Mouse (Mus musculus): ENCODE results near the gene Ptprn2.

Gene Ptprn2

DNA sequence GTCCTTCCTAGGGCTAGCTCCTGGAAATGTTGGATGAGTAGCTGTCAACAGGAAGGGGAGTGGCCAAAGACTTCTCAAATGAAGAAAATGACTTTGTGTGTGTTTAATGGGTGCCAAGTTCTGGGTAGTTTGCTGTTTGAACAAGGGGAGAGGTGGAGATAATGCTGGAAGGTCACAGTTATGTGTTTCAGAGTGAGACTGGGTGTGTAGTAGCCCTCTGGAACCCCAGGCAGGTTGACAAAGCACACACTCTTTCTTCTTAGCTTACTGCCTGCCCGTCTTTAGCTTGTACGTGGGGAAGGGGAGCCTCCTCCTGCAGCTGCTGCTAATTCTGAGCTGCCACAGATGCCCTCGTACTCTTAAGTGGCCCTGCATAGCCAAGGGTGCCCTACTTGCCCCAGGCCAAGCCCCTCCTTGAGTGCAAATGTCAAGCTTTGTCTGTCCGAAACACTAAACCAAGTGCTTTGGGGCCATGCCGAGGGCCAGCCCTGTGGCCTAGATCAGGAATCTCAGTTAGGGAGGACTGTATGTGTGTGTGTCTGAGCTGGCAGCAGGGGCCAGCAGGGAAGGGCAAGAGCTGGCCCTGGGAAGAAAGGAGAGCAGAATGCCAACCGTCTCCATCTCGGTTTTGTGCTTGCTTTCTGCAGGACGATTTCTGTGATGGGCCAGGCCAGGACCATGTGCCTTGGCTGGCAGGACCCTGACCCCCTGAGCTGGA is 95.5 kb downstream of the Ptprn2 start:
- in situ Hi-C loops (cut with MboI; ENCODE audit: low pct_unique_long_range_greater_than_20kb in 1 of 2, low sequenced_read_pairs in 2 of 2, unreplicated experiment in 1 of 2), result no loop called here

DNA sequence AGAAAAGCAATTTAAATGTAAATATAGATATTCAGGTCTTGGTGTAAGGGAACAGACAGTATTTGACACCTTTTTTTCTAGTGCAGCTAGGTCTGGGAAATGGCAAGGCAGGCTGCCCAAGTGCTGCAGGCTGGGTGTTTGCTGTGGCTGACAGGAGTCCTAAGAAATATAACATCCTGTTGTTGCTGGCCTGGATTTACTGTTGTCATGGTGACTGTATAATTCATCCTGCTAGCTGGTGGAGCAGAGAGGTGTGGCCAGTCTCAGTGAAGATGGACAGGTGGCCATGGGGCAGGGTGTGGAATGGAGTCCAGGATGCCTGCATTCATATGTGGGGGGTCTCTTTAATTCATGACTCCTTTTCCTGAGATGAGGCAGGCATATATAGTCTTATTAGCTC is 96.3 kb downstream of the Ptprn2 start:
- in situ Hi-C loops (cut with MboI; ENCODE audit: low pct_unique_long_range_greater_than_20kb in 1 of 2, low sequenced_read_pairs in 2 of 2, unreplicated experiment in 1 of 2), result no loop called here

DNA sequence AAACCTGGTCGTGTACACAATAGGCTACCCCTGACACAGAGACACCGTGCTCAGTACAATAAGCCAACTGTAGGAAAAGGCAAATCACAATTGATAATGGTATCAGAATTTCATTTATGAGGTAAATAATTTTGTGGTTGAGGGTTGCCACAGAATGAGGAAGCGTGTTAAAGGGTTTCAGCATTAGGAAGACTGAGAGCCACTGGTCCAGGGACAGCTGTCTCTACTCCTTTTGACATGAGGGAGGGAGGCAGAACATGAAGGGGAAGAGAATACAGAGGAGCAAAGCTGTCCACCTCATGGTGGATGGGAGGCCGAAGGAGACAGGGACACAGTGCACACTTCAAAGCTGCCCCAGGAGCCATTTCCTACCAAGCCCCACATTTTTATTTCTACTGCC is 97.3 kb downstream of the Ptprn2 start:
- in situ Hi-C loops (cut with MboI; ENCODE audit: low pct_unique_long_range_greater_than_20kb in 1 of 2, low sequenced_read_pairs in 2 of 2, unreplicated experiment in 1 of 2), result no loop called here

DNA sequence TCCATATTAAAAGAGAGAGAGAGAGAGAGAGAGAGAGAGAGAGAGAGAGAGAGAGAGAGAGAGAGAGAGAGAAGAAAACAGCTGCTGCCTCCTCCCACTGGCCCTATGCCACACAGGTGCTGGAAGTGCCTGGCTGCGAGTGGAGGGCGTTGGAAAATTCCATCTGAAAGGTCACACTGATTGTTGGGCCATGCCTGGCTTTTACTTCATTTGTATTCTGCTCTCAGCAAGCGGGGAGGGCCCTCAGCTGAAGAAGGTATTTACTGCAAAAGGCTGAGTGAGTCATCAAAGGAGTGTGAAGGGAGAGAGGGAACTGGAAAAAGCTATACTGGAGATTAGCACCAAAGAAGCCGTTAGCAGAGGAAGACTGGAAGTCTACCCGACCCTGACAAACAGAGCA is 99.5 kb downstream of the Ptprn2 start:
- in situ Hi-C loops (cut with MboI; ENCODE audit: low pct_unique_long_range_greater_than_20kb in 1 of 2, low sequenced_read_pairs in 2 of 2, unreplicated experiment in 1 of 2), result no loop called here

DNA sequence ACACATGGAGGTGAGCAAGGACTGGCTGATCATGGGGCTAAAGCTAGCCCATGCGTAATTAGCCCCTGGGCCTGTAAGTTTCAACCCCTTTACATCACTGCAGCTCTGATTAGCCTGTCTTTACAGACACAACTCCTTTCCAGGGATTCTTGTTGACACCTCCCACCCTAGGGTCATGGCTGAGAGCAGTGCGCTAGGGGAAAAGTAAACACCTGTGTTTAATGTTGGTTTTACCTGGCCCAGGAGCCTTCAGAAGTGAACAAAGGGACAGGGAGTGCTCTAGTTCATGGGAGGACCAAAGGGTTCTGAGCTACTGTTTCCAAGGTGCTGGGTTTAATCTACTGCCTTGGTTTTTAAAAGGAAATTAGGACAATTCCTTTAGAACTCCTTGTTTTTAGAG is 100.6 kb downstream of the Ptprn2 start:
- in situ Hi-C loops (cut with MboI; ENCODE audit: low pct_unique_long_range_greater_than_20kb in 1 of 2, low sequenced_read_pairs in 2 of 2, unreplicated experiment in 1 of 2), result no loop called here

DNA sequence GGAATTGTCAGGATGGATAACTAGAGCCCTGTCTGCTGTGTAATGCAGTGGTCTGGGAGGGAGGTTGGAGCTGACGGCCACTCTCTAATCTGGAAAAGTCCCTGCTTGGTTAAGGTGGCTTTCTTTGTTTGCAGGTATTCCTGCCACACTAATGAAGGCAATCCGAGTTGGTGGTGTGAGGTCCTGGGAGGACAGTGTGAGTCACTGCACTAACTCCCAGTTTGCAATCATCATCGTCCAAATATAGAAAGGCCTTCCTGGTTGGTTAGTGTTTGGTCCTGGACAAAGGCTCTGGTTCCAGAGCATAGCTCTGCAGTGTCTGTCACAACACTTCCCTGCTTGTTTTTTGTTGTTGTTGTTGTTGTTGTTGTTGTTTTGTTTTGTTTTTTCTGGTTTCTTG is 102.0 kb downstream of the Ptprn2 start:
- in situ Hi-C loops (cut with MboI; ENCODE audit: low pct_unique_long_range_greater_than_20kb in 1 of 2, low sequenced_read_pairs in 2 of 2, unreplicated experiment in 1 of 2), result no loop called here

DNA sequence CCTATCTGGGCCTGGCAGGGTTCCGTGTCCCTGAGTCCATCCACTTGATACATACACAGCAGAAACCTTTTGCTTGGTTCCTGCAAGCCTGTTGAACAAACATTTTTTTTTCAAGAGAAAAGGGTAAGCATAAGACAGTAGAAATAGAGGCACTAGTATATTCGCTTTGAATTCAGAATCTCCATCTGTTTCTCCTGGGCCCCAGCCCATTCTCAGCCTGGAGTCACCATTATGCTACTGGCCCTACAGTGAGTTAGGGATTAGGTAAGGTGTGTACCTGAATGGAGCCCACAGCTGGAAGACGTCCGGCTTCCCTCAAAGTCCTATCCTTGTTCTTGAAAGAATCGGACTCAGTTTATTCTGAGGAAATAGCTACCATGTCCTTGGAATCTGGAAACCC is 104.6 kb downstream of the Ptprn2 start:
- in situ Hi-C loops (cut with MboI; ENCODE audit: low pct_unique_long_range_greater_than_20kb in 1 of 2, low sequenced_read_pairs in 2 of 2, unreplicated experiment in 1 of 2), result no loop called here

DNA sequence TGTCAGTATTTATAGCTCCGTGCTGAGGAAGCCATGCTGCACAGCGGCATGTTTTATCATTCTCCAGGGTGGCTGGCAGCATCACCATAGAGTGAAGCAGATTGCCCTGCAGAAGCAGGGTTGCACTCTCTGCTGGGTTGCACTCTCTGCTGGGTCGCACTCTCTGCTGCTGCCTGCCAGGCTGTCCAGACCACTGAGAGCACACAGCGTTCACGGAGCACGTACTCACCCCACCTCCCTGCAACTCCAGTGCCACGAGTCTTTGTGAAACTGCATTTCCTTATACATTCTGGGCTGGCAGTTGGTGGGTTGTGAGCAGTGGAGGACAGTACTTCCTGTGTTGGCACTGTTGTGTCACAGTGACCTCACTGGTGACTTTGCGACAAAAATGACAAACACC is 108.9 kb downstream of the Ptprn2 start:
- in situ Hi-C loops (cut with MboI; ENCODE audit: low pct_unique_long_range_greater_than_20kb in 1 of 2, low sequenced_read_pairs in 2 of 2, unreplicated experiment in 1 of 2), result no loop called here

DNA sequence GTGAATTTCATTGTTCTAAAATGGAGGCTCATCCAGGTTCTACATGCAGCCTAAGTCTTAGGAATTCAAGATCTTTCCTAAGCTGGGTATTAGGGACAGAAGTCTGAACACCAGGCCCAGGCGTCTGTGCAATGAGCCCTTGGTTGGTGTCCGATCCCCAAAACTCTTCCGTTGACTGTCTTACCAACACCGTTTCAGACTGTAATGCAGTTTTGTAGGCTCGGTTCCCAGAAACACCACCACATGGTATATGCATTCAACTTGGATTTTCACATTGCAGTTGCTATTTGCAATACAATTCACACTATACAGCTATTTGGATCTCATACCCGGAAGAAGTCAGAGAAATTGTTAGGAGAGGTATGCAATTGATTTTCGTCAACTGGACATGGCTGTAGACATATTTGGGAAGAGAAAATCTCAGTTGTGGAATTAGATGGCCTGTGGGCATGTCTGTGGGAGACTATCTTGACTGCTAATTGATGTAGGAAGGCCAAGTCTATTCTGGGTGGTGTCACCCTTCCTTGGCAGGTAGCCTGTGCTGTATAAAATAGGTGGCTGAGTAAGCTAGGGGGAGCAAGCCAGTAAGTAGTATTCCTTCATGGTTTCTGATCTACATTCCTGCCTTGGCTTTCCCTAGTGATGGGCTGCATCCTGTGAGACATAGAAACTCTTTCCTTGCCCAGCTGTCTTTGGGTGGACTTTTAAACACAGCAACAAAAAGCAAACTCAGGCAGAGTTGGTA is 109.5 kb downstream of the Ptprn2 start:
- in situ Hi-C loops (cut with MboI; ENCODE audit: low pct_unique_long_range_greater_than_20kb in 1 of 2, low sequenced_read_pairs in 2 of 2, unreplicated experiment in 1 of 2), result no loop called here

DNA sequence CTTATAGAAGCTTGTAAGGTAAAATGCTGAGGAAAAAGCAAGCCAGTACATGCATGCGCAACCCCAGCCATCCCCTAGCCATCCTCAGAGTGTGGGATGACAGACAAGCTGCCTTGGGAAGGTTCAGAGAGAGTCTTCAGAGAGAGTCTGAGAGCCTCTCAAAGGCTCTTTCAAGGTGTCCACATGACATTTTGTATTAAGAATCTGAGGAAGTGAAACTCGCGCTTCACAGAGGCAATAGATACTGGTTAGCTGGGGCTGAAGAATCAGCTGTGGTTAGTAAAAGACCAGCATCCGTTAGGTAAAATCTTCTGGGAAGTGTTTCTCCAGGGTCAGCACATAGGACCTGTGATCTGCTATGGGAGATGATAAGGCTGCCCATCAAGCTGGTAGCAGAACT is 110.2 kb downstream of the Ptprn2 start:
- in situ Hi-C loops (cut with MboI; ENCODE audit: low pct_unique_long_range_greater_than_20kb in 1 of 2, low sequenced_read_pairs in 2 of 2, unreplicated experiment in 1 of 2), result no loop called here

DNA sequence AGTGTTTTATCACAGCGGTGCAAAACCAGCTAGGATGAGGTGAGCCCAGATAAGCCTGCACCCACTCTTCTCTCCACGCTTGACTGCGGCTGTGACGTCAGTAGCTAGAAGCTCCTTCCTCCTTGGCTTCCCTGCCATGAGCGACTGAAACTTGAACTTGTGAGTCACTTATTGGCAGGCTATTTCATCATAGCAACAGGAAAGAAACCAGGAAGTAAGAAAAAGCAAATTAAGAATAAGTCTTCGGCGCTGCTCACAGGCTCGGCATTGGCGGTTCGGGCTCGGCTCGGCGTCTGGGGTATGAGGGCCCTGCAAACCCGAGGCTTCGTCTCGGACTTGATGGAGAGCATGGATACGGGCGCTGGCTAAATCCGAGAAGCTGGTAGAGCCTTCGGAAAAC is 111.5 kb downstream of the Ptprn2 start:
- in situ Hi-C loops (cut with MboI; ENCODE audit: low pct_unique_long_range_greater_than_20kb in 1 of 2, low sequenced_read_pairs in 2 of 2, unreplicated experiment in 1 of 2), result no loop called here

DNA sequence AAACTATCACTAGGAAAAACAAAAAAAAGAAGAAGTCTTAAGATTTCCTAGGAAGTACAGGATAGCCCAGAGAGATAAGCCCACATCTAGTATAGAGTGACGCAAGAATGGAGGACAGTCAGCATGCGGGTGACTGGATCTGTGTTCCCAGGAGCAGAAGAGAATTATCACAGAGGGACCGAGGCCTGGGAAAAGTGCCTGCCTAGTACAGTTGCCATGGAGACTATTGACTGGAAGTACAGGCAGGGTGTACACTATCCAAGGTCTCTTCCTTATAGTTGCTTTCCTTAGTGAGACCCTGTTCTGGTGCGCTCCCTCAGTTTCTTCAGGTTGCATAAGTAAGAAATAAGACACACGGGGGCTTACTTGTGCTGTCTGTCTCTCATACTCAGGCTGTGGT is 112.2 kb downstream of the Ptprn2 start:
- in situ Hi-C loops (cut with MboI; ENCODE audit: low pct_unique_long_range_greater_than_20kb in 1 of 2, low sequenced_read_pairs in 2 of 2, unreplicated experiment in 1 of 2), result no loop called here

DNA sequence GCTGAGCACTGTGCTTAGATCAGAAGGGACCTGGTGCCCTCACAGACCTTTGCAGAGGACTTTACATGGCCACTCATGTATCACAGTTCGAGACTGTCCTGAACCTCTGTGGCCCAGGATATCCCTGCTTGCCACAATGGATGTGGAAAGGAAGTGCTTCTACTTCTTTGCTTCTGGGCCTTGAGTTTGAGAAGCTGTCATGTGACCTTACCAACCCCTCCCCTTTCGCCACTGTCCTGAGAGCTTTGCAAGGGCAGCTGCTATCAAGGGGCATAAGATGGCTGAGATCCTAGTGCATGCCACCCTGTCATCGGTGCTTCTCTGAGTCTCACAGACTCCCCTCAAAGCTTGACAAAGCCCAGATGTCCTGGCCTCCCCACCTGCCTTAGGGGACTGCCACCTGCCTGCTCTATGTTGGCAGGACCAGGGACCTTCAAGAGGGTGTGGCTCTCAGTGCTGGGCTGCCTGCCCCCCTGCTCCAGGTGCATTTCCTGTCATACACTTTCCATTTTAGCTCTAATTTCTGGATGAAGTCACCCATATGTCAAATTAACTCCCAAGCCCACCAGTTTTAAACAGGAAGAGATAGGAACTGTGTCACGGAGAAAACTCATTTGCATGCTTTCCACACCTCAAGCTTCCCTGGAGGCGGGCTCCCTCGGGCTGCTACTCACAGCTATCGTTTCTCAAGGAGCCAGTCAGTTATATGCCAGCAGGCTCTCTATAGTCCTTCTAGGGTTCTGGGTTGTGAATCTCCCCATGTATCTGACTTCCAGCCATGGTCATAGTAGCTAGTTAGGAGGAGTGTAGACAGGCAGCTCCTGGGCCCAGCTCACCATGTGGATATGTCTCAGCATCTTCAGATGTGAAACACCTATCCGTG is 112.8 kb downstream of the Ptprn2 start:
- in situ Hi-C loops (cut with MboI; ENCODE audit: low pct_unique_long_range_greater_than_20kb in 1 of 2, low sequenced_read_pairs in 2 of 2, unreplicated experiment in 1 of 2), result no loop called here

DNA sequence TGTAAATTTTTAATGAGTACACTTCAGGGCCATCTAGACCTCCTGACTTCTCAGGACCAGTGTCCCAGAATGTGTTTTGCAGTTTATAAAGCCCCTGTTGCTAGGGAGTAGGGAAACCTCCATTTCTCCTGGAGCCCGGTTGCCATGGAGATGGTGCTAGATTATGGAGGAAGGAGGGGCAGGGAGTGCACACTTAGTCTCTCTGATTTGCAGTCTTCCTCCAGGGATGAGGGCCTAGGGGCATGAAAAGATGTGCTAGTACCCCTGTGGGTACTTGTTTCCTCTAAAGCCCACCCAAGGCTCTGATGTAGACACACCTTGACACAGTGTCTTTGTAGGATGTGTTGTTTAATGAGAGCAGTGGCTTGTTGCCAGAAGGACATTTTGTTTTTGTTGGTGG is 114.0 kb downstream of the Ptprn2 start:
- in situ Hi-C loops (cut with MboI; ENCODE audit: low pct_unique_long_range_greater_than_20kb in 1 of 2, low sequenced_read_pairs in 2 of 2, unreplicated experiment in 1 of 2), result no loop called here

DNA sequence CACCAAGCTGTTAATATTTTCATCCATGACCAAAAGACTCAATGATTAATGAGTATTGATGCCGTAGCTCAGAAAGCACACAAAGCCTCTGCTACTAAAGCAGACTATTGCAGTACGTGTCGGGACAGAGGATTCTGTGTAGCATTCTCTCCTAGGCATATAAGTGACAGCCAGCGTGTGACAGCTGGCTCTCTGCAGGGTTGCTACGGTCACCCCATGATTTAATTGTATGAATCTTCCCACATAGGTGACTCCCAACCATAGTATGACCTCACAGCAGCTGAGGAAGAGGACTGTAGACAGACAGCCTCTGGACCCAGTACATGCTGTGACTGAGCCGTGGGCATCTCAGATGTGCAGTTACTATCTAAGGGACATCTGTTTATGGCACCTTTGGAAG is 114.5 kb downstream of the Ptprn2 start:
- in situ Hi-C loops (cut with MboI; ENCODE audit: low pct_unique_long_range_greater_than_20kb in 1 of 2, low sequenced_read_pairs in 2 of 2, unreplicated experiment in 1 of 2), result no loop called here

DNA sequence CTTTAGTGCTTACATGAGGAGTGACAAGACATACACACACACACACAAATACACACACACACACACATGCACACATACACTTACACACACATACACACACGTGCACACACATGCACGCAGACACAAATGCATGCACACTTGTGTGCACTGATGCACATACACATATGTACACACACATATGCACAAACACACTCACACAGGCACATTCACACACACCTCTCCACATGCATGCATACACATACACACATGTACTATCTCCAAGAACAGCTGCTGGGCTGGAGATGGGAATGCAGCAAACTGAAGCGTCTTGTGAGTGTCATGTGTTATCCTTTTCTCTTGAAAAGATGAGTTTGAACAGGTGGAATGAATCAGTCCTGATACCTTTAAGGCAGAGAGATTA is 115.9 kb downstream of the Ptprn2 start:
- in situ Hi-C loops (cut with MboI; ENCODE audit: low pct_unique_long_range_greater_than_20kb in 1 of 2, low sequenced_read_pairs in 2 of 2, unreplicated experiment in 1 of 2), result no loop called here

DNA sequence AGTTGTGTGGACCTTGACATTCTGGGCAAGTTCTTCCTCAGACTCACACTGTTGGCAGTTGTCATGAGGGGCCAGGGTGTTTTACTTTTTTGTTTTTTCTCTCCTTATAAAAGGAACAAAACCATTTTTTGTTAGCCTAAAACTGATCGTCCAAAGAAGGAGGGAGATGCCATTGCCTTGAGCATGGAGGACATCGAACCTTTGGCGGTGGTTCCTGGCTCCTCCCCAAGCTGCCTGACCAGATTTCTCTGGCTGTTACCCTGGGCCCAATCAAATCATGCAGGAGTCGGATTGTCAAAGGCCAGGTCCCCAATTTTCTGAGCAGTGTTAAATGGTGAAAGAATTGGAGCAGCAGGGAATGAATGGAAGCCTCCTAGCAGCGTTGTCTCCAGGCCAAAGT is 116.4 kb downstream of the Ptprn2 start:
- in situ Hi-C loops (cut with MboI; ENCODE audit: low pct_unique_long_range_greater_than_20kb in 1 of 2, low sequenced_read_pairs in 2 of 2, unreplicated experiment in 1 of 2), result no loop called here

DNA sequence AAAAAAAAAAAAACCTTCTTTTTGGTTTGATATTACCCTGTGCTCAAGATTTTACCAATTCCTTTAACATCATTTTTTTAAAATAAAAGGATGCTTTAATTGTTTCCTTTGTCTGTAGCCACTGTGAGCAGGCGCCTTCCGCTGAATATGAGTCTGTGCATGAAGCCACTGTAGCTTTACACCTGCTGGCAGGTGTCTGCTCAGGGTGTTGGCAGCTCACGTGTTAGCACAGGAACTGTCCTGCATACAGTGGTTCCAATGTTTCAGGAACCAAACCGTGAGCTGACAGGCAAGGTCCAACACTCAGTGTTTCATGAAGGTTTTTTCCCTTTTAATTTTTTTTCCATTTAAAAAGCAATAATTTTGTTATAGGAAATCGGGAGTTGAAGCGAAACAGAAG is 123.1 kb downstream of the Ptprn2 start:
- in situ Hi-C loops (cut with MboI; ENCODE audit: low pct_unique_long_range_greater_than_20kb in 1 of 2, low sequenced_read_pairs in 2 of 2, unreplicated experiment in 1 of 2), result no loop called here

DNA sequence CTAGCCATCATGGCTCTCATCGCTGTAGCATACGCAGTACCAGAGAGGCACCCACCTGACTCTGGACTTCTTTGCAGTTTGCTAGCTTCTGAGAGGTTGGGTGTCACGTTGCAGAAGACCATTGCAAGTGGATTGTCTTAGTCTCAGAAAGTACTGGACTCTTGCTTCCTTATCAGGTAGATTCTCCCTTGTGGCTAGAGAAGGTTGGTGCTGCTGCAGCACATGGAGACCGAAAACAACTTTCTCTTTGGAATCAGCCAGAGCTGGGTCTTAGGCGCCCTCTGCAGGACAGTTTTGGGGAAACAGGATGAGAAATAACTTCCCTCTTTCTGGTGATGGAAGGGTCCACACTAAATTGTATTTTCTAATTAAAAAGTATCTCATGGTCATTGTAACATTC is 134.3 kb downstream of the Ptprn2 start:
- in situ Hi-C loops (cut with MboI; ENCODE audit: low pct_unique_long_range_greater_than_20kb in 1 of 2, low sequenced_read_pairs in 2 of 2, unreplicated experiment in 1 of 2), result no loop called here
